Mouse (Mus musculus) CH12.LX (cell line): Measurements from ENCODE around the gene D230025D16Rik. TPM values are rescaled to one million over a fixed set of nuclear protein-coding genes. Genes with fewer than 3 reads are reported as not detected.

Experiments used
- DNase-seq: peaks from one replicate; pipeline ENCODE4 v3.0.0-alpha.2; 2013; ENCODE audit errors: extremely low read depth
- H3K27ac ChIP-seq: 2 replicates; pipeline ENCODE4 v1.5.1; 2012; ENCODE audit warnings: low read depth, mild to moderate bottlenecking, control low read depth, moderate library complexity; ENCODE audit not compliant: insufficient read depth
- H3K27me3 ChIP-seq: replicated peaks from 2 replicates; pipeline ENCODE3; 2012; ENCODE audit warnings: inconsistent platforms
- H3K36me3 ChIP-seq, 2 experiments: replicated peaks in 1 of 2; 2 replicates each; pipeline versions ENCODE3 to v1.6.1; 2012; ENCODE audit warnings: inconsistent platforms in 1 of 2, low read length in 1 of 2, mild to moderate bottlenecking in 1 of 2, mixed read lengths in 1 of 2, moderate library complexity in 1 of 2; ENCODE audit not compliant: control insufficient read depth in 1 of 2, insufficient read depth in 1 of 2
- H3K4me1 ChIP-seq, 2 experiments: 2 replicates each; pipeline ENCODE4 v1.6.1; 2012; ENCODE audit warnings: inconsistent platforms in 1 of 2, moderate library complexity in 1 of 2; ENCODE audit not compliant: insufficient read depth in 2 of 2, control insufficient read depth in 1 of 2
- H3K4me2 ChIP-seq: 2 replicates; pipeline ENCODE4 v1.6.1; 2012; ENCODE audit warnings: low read depth, mild to moderate bottlenecking, control low read depth; ENCODE audit not compliant: poor library complexity, insufficient read depth, severe bottlenecking
- H3K4me3 ChIP-seq, 3 experiments: fragments of 150-350 bp in 1 of 3; sonication (generic) in 1 of 3; replicated peaks in 1 of 3; 2 replicates each; pipeline versions ENCODE3 to v1.5.1; 2011 to 2012; ENCODE audit warnings: low read depth in 2 of 3, low read length in 2 of 3, mild to moderate bottlenecking in 2 of 3, moderate library complexity in 2 of 3, control low read depth in 1 of 3, improper control_type of control experiment in 1 of 3, inconsistent platforms in 1 of 3, mixed read lengths in 1 of 3; ENCODE audit not compliant: poor library complexity in 1 of 3
- H3K79me2 ChIP-seq: replicated peaks from 2 replicates; pipeline ENCODE4 v1.6.1; 2012; ENCODE audit warnings: mild to moderate bottlenecking, moderate library complexity; ENCODE audit not compliant: control insufficient read depth, poor library complexity, insufficient read depth, severe bottlenecking; ENCODE audit errors: extremely low read depth
- H3K9ac ChIP-seq: 2 replicates; pipeline ENCODE4 v1.6.1; 2012; ENCODE audit warnings: low read depth, mild to moderate bottlenecking, control low read depth, moderate library complexity; ENCODE audit not compliant: insufficient read depth
- H3K9me3 ChIP-seq: replicated peaks from 2 replicates; pipeline ENCODE3; 2012; ENCODE audit warnings: low read length, inconsistent platforms, mixed read lengths
- BHLHE40 ChIP-seq: IDR thresholded peaks from 2 replicates; pipeline ENCODE4 v1.6.1; 2011; ENCODE audit warnings: mild to moderate bottlenecking, low read depth, low read length, improper control_type of control experiment
- HCFC1 ChIP-seq: IDR thresholded peaks from 2 replicates; pipeline ENCODE4 v1.6.1; 2012; ENCODE audit warnings: low read depth, mild to moderate bottlenecking, inconsistent platforms, low read length, improper control_type of control experiment
- MAFK ChIP-seq: IDR thresholded peaks from 2 replicates; pipeline ENCODE4 v1.6.1; 2011; ENCODE audit warnings: low read length, improper control_type of control experiment; ENCODE audit not compliant: insufficient replicate concordance
- MAX ChIP-seq: IDR thresholded peaks from 2 replicates; pipeline ENCODE4 v1.6.1; 2011; ENCODE audit warnings: low read length, improper control_type of control experiment
- MAZ ChIP-seq: IDR thresholded peaks from 2 replicates; pipeline ENCODE4 v1.6.1; 2012; ENCODE audit warnings: low read depth, mild to moderate bottlenecking, inconsistent platforms, low read length, improper control_type of control experiment, moderate library complexity
- MEF2A ChIP-seq: IDR thresholded peaks from 2 replicates; pipeline ENCODE4 v1.6.1; 2014; ENCODE audit warnings: low read depth, mild to moderate bottlenecking, inconsistent platforms, low read length, improper control_type of control experiment, borderline replicate concordance
- MXI1 ChIP-seq: IDR thresholded peaks from 2 replicates; pipeline ENCODE4 v1.6.1; 2011; ENCODE audit warnings: mild to moderate bottlenecking, low read depth, low read length, improper control_type of control experiment
- NELFE ChIP-seq: IDR thresholded peaks from 2 replicates; pipeline ENCODE4 v1.6.1; 2011; ENCODE audit warnings: low read depth, low read length, improper control_type of control experiment
- POLR2AphosphoS2 ChIP-seq: IDR thresholded peaks from 2 replicates; pipeline ENCODE4 v1.6.1; 2011; ENCODE audit warnings: low read depth, low read length, improper control_type of control experiment
- RCOR1 ChIP-seq: conservative IDR thresholded peaks from 2 replicates; pipeline ENCODE4 v1.6.1; 2012; ENCODE audit warnings: low read depth, mild to moderate bottlenecking, inconsistent platforms, low read length, improper control_type of control experiment
- SIN3A ChIP-seq: IDR thresholded peaks from 2 replicates; pipeline ENCODE4 v1.6.1; 2012; ENCODE audit warnings: low read length, improper control_type of control experiment, inconsistent platforms
- SMC3 ChIP-seq: IDR thresholded peaks from 2 replicates; pipeline ENCODE4 v1.6.1; 2011; ENCODE audit warnings: low read depth, low read length, improper control_type of control experiment
- USF2 ChIP-seq: conservative IDR thresholded peaks from 2 replicates; pipeline ENCODE4 v1.6.1; 2011; ENCODE audit warnings: low read depth, low read length, improper control_type of control experiment
- dilution Hi-C: fragments of 300-500 bp; cut with MboI; formaldehyde crosslinking; loops from 2 replicates; pipeline ENCODE4 v1.14.3; 2020; ENCODE audit warnings: low sequenced_read_pairs; ENCODE audit not compliant: extremely low pct_unique_long_range_greater_than_20kb, extremely low pct_ligation_motif_present
- in situ Hi-C: fragments of 300-500 bp; cut with MboI; formaldehyde crosslinking; loops from 3 replicates; pipeline ENCODE4 v1.14.3; 2019; ENCODE audit warnings: low sequenced_read_pairs, low pct_ligation_motif_present, low pct_unique_long_range_greater_than_20kb, mixed read lengths
- polyA plus RNA-seq: library from polyadenylated mRNA; unstranded; fragments of >175 nt; gene quantifications from 2 replicates; pipeline ENCODE4 v1.2.1, GENCODE M21; 2012; ENCODE audit warnings: low read depth; ENCODE audit not compliant: insufficient read length
- total RNA-seq, 2 experiments: library from RNA; depleted of rRNA; stranded (reverse); fragments of 300-350 nt in 1 of 2; fragments of >200 nt in 1 of 2; gene quantifications; 2 replicates each; pipeline ENCODE4 v1.2.3; 2012 to 2014

The D230025D16Rik gene
- total and polyA plus RNA-seq, 3 experiments, result 10.7 to 21.5 (median 14.0) TPM

DNA sequence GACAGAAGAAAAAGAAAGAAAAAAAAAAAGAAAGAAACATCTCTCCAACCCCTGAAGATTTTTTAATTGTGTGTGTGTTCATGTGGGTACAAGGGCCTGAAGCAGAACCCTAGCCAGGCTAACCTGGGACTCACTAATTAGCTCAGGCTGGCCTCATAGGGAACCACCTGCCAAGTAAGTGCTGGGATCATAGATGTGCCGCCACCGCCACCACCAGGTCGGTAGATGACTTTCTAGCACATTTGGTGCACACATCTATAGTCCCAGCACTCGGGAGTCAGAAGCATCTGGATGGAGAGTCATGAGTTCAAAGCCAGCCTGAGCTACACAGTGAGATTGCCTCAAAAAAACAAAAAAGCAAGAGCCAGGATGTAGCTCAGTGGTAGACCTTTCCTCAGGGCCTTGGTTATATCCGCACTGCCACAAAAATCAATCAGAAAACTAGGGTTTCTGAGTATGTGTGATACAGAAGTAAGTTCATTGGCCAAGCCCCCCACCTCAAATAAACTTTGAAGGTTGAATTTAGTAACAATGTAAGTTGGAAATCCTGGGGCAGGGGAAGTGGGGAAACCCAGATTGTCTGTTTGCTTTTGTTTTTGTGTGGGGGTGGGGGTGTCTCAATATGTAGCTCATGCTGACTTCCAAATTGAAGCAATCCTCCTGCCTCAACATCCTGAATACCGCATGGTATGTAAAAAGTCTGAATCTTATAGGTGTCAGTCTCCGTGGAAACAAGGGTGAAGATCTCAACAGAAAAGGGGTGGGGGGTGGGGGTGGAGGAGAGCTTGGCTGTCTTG lies 32.6 kb downstream of the D230025D16Rik start:
- H3K9ac ChIP-seq, result no peak overlapping the region
- in situ Hi-C loops (loop anchor here (5.0 kb wide), 1 partner anchor 35 kb away; no protein-coding TSS in a partner anchor), dilution Hi-C loops (no loop called here)
- TF ChIP-seq SMC3, result no peak
- TF ChIP-seq MAZ, result no peak
- no peak for TF ChIP-seq MAFK
- H3K4me2 ChIP-seq, result no peak overlapping the region
- no peak for DNase-seq
- no peak overlapping the region for H3K4me3 ChIP-seq
- H3K9me3 ChIP-seq, result peaks cover 4% of the 10 kb centered on the region
- peaks cover 16 to 48% of the 10 kb centered on the region in 2 experiments for H3K4me1 ChIP-seq
- H3K27ac ChIP-seq, result no peak overlapping the region
- no peaks in the 10 kb centered on the region for H3K27me3 ChIP-seq
- peaks cover 20 to 69% of the 10 kb centered on the region in 2 experiments for H3K36me3 ChIP-seq
- no peaks in the 10 kb centered on the region for H3K79me2 ChIP-seq

DNA sequence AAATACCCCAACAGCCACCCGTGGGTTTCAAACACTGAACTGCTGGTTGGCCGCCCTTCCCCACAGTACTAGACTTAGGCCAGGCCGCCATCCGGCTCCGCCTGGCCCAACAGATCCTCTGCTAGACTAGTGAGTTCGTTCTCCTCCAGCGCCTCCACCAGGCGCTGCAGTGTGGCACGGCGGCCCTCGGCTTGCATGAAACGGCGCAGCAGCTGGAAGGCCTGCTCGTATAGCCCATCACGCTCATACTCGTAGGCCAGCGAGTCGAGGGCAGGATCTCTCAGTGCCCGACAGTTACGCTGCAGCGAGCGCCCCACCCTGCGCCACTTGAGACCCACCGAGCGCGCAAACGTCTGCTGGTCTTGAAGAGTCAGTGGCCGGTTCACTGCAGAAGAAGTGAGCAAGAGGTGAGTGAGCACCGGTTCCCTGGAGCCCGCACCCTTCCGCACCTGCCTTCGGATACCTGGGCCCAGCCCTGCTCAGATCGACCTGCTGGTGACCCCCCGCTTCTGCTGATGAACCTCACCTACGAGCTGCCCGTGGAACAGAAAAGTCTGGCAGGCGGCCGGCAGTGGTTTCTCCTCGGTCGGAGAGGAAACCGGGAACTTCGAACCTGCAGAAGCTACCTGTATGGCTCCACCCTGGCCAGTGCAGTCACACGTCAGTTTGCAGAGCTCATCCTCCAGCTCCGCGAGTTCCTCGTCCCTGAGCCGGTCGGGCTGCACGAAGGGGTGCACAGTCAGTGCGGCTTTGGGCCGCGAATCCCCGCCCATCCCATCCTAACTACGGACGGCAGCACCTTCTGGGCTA lies 34.2 kb downstream of the D230025D16Rik start:
- no peak overlapping the region for H3K4me2 ChIP-seq
- H3K79me2 ChIP-seq, result no peaks in the 10 kb centered on the region
- peaks cover 12 to 43% of the 10 kb centered on the region in 2 experiments for H3K4me1 ChIP-seq
- H3K9me3 ChIP-seq, result peaks cover 4% of the 10 kb centered on the region
- TF ChIP-seq POLR2AphosphoS2 (no peak), SIN3A (no peak), NELFE (no peak), USF2 (no peak), MXI1 (no peak), RCOR1 (no peak), HCFC1 (no peak), BHLHE40 (no peak), MAX (no peak), MEF2A (no peak)
- H3K36me3 ChIP-seq, result peaks cover 15 to 53% of the 10 kb centered on the region in 2 experiments
- H3K4me3 ChIP-seq, result no peak overlapping the region
- dilution Hi-C loops (no loop called here), in situ Hi-C loops (loop anchor here (5.0 kb wide), 1 partner anchor 33 kb away; no protein-coding TSS in a partner anchor)
- DNase-seq, result no peak
- H3K9ac ChIP-seq, result no peak overlapping the region
- no peak overlapping the region for H3K27ac ChIP-seq
- H3K27me3 ChIP-seq, result no peaks in the 10 kb centered on the region
